Mouse (Mus musculus) E14TG2a.4 (cell line): ENCODE results near the gene 2310011J03Rik.

Source experiments
- CTCF ChIP-seq: conservative IDR thresholded peaks from 2 replicates; pipeline ENCODE4 v1.5.1; 2014; ENCODE audit warnings: low read length
- NANOG ChIP-seq: IDR thresholded peaks from 2 replicates; pipeline ENCODE4 v1.6.1; 2014; ENCODE audit warnings: borderline replicate concordance, low read length, mixed read lengths

- no peak for TF ChIP-seq CTCF
- TF ChIP-seq NANOG: no peak
These were observed 37.0 kb upstream of the 2310011J03Rik start for GRCm38 (mm10) chr10:80357336-80357735.
